Mouse (Mus musculus): ENCODE data around the gene Ehd2.

Ehd2 gene

DNA sequence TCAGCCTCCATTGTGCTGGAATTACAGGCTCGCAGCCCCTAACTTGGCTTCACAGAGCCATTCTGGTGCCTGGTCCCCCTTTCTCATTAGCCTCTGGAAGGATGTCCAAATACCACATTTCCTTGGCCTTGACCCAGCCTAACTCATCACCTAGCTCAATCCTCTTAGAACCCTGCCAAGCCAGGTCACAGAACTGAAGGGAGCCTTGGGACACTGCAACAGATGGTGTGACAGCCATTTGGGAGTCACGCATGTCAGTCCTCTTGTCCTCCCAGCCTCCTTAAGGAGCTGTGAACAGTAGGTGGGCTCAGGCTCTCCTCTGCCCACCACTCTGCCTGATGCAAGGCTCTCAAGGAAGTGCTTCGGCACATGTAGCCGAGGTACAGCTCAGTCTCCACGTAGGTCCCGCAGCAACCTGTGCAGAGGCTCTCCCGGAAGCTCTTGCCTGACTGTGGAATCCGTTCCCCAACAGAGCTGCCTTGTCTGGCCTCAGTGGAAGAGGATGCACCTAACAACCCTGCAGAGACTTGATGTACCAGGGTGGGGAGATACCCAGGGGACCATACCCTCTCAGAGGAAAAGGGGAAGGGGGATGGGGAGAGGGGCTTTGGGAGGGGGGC is 59.3 kb downstream of the Ehd2 start:
- no peak for DNase-seq (ENCODE audit: low spot score in 2 of 2)

DNA sequence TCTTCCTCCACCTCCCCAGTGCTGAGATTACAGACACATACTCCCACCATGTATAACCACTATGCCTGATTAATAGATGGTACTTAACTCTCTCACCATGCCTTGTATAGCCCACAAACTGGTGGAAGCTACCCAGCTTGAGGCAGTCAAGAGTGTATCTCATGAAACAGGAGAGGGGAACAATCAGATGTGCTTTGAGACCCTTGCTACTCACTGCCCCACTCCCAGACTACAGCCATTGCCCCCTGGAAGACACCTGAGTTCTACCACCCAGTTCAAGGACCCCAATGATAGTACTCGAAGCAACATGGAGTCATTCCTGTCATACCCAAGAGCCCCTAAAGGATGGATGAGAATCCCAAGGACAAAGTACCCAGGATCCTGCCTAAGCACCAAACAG is 60.8 kb downstream of the Ehd2 start:
- DNase-seq (ENCODE audit: low spot score in 2 of 2), result no peak

DNA sequence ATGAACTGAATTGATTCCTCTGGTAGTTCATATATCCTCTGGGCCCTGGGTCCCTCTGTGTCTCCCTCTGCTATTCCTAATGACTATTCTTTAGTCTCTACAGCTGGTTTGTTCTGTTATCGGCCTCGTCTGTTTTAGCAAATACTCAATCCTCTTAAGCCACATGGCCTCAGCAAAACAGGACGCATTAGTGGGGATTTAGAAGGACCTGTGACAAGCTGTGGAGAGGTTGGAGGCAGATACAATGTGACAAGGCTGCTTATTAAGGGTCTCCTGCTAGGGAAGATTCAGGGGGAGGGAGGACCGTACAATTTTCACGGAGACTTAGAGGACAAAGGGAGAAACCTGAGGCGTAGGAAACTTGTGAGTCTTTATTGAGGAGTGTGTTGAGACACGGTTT is 61.5 kb downstream of the Ehd2 start:
- DNase-seq (ENCODE audit: low spot score in 2 of 2), result no peak

DNA sequence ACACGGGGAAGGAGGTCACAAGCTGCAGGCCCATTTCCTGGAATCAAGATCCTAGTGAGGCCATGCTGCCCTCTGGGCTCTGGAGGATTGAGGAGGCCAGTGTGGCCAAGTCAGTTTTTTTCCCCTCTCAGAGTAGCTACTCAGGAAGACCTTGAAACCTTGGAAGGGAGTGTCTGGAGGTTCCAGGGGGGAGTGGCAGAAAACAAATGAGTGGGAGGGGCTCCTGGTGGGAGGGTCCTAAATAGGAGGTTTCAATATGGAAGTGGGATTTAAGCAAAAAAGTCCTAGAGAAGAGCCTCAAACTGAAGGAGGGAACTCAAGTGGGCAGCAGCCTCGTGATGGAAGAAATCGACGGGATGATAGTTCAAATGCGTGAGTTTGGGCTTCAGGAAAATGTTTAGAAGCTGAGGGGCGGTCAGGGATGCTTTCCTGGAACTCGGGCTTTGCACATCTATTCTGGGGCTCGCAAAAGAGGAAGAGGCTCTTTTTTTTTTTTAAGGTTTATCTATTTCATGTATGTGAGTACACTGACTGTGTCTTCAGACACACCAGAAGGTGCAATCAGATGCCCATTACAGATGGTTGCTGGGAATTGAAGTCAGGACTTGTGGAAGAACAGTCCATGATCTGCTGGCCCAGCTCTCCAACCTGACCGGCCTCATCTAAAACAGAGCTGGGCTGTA is 65.9 kb downstream of the Ehd2 start:
- no peak for DNase-seq (ENCODE audit: low spot score in 2 of 2)

Measured in left cerebral cortex, adult 9 months (tissue).